Mouse (Mus musculus) small intestine, adult 2 months (tissue): ENCODE measurements at regions not wholly inside any gene's neighbourhood (a gene's known extent, or its start where the extent isn't known, plus 50 kb on each side); places are given as distances from the start of the nearest gene placed in this dataset.

Experiments used
- H3K27ac ChIP-seq: fragments of 200-500 bp; 2 replicates; pipeline ENCODE4 v1.5.1; 2012; ENCODE audit warnings: low read depth, low read length, control low read depth, inconsistent platforms; ENCODE audit not compliant: insufficient read depth
- H3K27me3 ChIP-seq: fragments of 200-500 bp; 2 replicates; pipeline ENCODE4 v1.6.1; 2012; ENCODE audit warnings: mild to moderate bottlenecking, moderate library complexity, low read length, inconsistent platforms; ENCODE audit not compliant: control insufficient read depth, insufficient read depth
- H3K36me3 ChIP-seq: fragments of 200-500 bp; 2 replicates; pipeline ENCODE4 v1.6.1; 2012; ENCODE audit warnings: mild to moderate bottlenecking, low read length, control low read depth, inconsistent platforms; ENCODE audit not compliant: control insufficient read depth, insufficient read depth
- H3K4me1 ChIP-seq: fragments of 200-500 bp; 2 replicates; pipeline ENCODE4 v1.6.1; 2012; ENCODE audit warnings: low read length, inconsistent platforms, mixed read lengths; ENCODE audit not compliant: control insufficient read depth, insufficient read depth, insufficient read length
- H3K4me3 ChIP-seq: fragments of 200-500 bp; 2 replicates; pipeline ENCODE4 v1.5.1; 2012; ENCODE audit warnings: low read depth, mild to moderate bottlenecking, control low read depth, inconsistent platforms, low read length, moderate library complexity
- CTCF ChIP-seq: fragments of 200-500 bp; IDR thresholded peaks from 2 replicates; pipeline ENCODE4 v1.5.1; 2012; ENCODE audit warnings: low read depth, mild to moderate bottlenecking, control low read depth, inconsistent platforms, low read length, moderate library complexity, mixed read lengths; ENCODE audit not compliant: insufficient replicate concordance, insufficient read length; ENCODE audit errors: extremely low read depth
- POLR2A ChIP-seq: fragments of 200-500 bp; IDR thresholded peaks from 2 replicates; pipeline ENCODE4 v1.6.1; 2012; ENCODE audit warnings: low read depth, mild to moderate bottlenecking, control low read depth, inconsistent platforms, low read length, moderate library complexity
- WGBS: fragments of 180-500 bp; shearing (Covaris S2); methylation state at CpG from one replicate; pipeline ENCODE4 v1.1.7; 2018; 5-methylcytosine and 5-hydroxymethylcytosine counted together

GRCm38 (mm10) chr8:103808580-103808979 is 292.8 kb upstream of the Cdh5 start:
- 75% methylated on average over 8 of the region's 8 CpGs for WGBS
- no peak overlapping the region for H3K27ac ChIP-seq
- no peak for TF ChIP-seq POLR2A
- TF ChIP-seq CTCF: no peak

GRCm38 (mm10) chr8:103809140-103809539 is 292.3 kb upstream of the Cdh5 start:
- H3K4me1 ChIP-seq: no peaks in the 10 kb centered on the region
- no peak overlapping the region for H3K27ac ChIP-seq
- H3K4me3 ChIP-seq: no peak overlapping the region
- TF ChIP-seq CTCF: no peak
- TF ChIP-seq POLR2A: no peak
- no peaks in the 10 kb centered on the region for H3K36me3 ChIP-seq
- WGBS: 79% methylated on average over 7 of the region's 7 CpGs
- no peaks in the 10 kb centered on the region for H3K27me3 ChIP-seq

More at GRCm38 (mm10) chr8:103808580-103808979, 292.8 kb upstream of the Cdh5 start:
- Histone ChIP-seq H3K36me3 (no peaks in the 10 kb centered on the region), H3K4me3 (no peak overlapping the region), H3K27me3 (no peaks in the 10 kb centered on the region), H3K4me1 (no peaks in the 10 kb centered on the region)

GRCm38 (mm10) chr8:103813954-103814591 is 287.4 kb upstream of the Cdh5 start:
- no peaks in the 10 kb centered on the region for H3K4me1 ChIP-seq
- no peak overlapping the region for H3K27ac ChIP-seq
- no peak for TF ChIP-seq POLR2A
- TF ChIP-seq CTCF: no peak
- H3K4me3 ChIP-seq: no peak overlapping the region
- WGBS: 31% methylated on average over 10 of the region's 10 CpGs
- no peaks in the 10 kb centered on the region for H3K36me3 ChIP-seq
- no peaks in the 10 kb centered on the region for H3K27me3 ChIP-seq

GRCm38 (mm10) chr8:103816101-103816894 is 285.1 kb upstream of the Cdh5 start:
- H3K27ac ChIP-seq: no peak overlapping the region

GRCm38 (mm10) chr8:103823541-103823940 is 277.9 kb upstream of the Cdh5 start:
- TF ChIP-seq CTCF: no peak
- no peak for TF ChIP-seq POLR2A
- Histone ChIP-seq H3K36me3 (no peaks in the 10 kb centered on the region), H3K27ac (no peak overlapping the region), H3K27me3 (no peaks in the 10 kb centered on the region), H3K4me1 (no peaks in the 10 kb centered on the region), H3K4me3 (no peak overlapping the region)
- 90% methylated on average over 7 of the region's 7 CpGs for WGBS

More at GRCm38 (mm10) chr8:103816101-103816894, 285.1 kb upstream of the Cdh5 start:
- Histone ChIP-seq H3K4me3 (no peak overlapping the region), H3K4me1 (no peaks in the 10 kb centered on the region), H3K27me3 (no peaks in the 10 kb centered on the region), H3K36me3 (no peaks in the 10 kb centered on the region)
- TF ChIP-seq POLR2A (no peak), CTCF (no peak)
- WGBS: 63% methylated on average over 15 of the region's 15 CpGs

GRCm38 (mm10) chr8:103824747-103825146 is 276.7 kb upstream of the Cdh5 start:
- Histone ChIP-seq H3K27ac (no peak overlapping the region), H3K4me3 (no peak overlapping the region), H3K27me3 (no peaks in the 10 kb centered on the region), H3K36me3 (no peaks in the 10 kb centered on the region), H3K4me1 (no peaks in the 10 kb centered on the region)
- TF ChIP-seq CTCF (no peak), POLR2A (no peak)
- WGBS: 38% methylated on average over 1 of the region's 1 CpGs

GRCm38 (mm10) chr8:103825289-103825688 is 276.1 kb upstream of the Cdh5 start:
- Histone ChIP-seq H3K27ac (no peak overlapping the region), H3K4me1 (no peaks in the 10 kb centered on the region), H3K4me3 (no peak overlapping the region), H3K36me3 (no peaks in the 10 kb centered on the region), H3K27me3 (no peaks in the 10 kb centered on the region)
- no peak for TF ChIP-seq POLR2A
- no peak for TF ChIP-seq CTCF
- WGBS: 39% methylated on average over 3 of the region's 3 CpGs
